Mouse (Mus musculus) left cerebral cortex, postnatal 4 days (tissue): ENCODE measurements around the gene Piwil1. TPM values are rescaled to one million over a fixed set of nuclear protein-coding genes. Genes with fewer than 3 reads are reported as not detected.

Experiments used
- total RNA-seq, 2 experiments: library from RNA; stranded (reverse); gene quantifications; 2 replicates each; pipeline ENCODE4 v1.2.3; 2021

The Piwil1 gene
- total RNA-seq, 2 experiments from 2014 or later: 0.22 to 0.38 TPM

Other genes starting within 250 kb of the Piwil1 start
- gene Fzd10, start 101.7 kb upstream of the Piwil1 start, total RNA-seq: 1 to 10 TPM; 3.0 TPM